Mouse (Mus musculus) cortical plate, adult 2 months (tissue): Measurements from ENCODE around the gene Gm10031. TPM values are rescaled to one million over a fixed set of nuclear protein-coding genes. Genes with fewer than 3 reads are reported as not detected.

Source experiments
- H3K27ac ChIP-seq: fragments of 200-500 bp; 2 replicates; pipeline ENCODE4 v1.5.1; 2012; ENCODE audit warnings: low read length, control low read depth, inconsistent platforms; ENCODE audit not compliant: insufficient read depth
- H3K4me1 ChIP-seq: fragments of 200-500 bp; 2 replicates; pipeline ENCODE4 v1.6.1; 2011; ENCODE audit warnings: low read length; ENCODE audit not compliant: control insufficient read depth, insufficient read depth
- H3K4me3 ChIP-seq: fragments of 200-500 bp; 2 replicates; pipeline ENCODE4 v1.5.1; 2011; ENCODE audit warnings: mild to moderate bottlenecking, low read length, control low read depth; ENCODE audit not compliant: insufficient read depth
- CTCF ChIP-seq: fragments of 200-500 bp; IDR thresholded peaks from 2 replicates; pipeline ENCODE4 v1.5.1; 2011; ENCODE audit warnings: mild to moderate bottlenecking, control low read depth, low read length; ENCODE audit not compliant: insufficient read depth; ENCODE audit errors: extremely low read depth
- POLR2A ChIP-seq: fragments of 200-500 bp; IDR thresholded peaks from 2 replicates; pipeline ENCODE4 v1.6.1; 2011; ENCODE audit warnings: mild to moderate bottlenecking, low read length, control low read depth; ENCODE audit not compliant: insufficient read depth; ENCODE audit errors: extremely low read depth
- polyA plus RNA-seq: library from polyadenylated mRNA; depleted of rRNA; stranded (reverse); fragments of >200 nt; gene quantifications from 2 replicates; pipeline ENCODE4 v1.2.3, GENCODE M21; 2012; rRNA removed

The Gm10031 gene
- polyA plus RNA-seq, 1 experiment = 9.7 TPM

DNA sequence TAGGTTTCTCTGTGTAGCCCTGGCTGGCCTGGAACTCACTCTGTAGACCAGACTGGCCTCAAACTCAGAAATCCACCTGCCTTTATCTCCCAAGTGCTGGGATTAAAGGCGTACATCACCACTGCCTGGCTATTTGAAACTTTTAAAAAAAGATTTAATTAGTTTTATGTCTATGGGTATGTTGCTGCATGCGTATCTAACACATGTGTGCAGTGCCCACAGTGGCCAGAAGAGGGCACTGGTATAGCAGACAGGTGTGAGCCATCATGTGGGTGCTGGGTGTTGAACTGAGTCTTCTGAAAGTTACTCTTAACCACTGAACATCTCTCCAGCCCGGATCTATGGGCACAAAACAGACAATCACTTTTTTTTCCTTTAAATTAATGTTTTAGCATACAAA, 42.3 kb downstream of the Gm10031 start:
- Histone ChIP-seq H3K27ac (no peak overlapping the region), H3K4me3 (no peak overlapping the region), H3K4me1 (no peaks in the 10 kb centered on the region; the same call in 1 of the 2 replicates)
- TF ChIP-seq POLR2A (no peak), CTCF (0 out of 2 replicates have a peak, but pooled peaks have one; percentile 11)

- H3K4me1 ChIP-seq = no peaks in the 10 kb centered on the region; the same call in 1 of the 2 replicates
- no peak overlapping the region for H3K27ac ChIP-seq
- no peak for TF ChIP-seq CTCF
- no peak for TF ChIP-seq POLR2A
- H3K4me3 ChIP-seq = no peak overlapping the region
Observed at GRCm38 (mm10) chr1:156569615-156570014, 45.8 kb downstream of the Gm10031 start.

DNA sequence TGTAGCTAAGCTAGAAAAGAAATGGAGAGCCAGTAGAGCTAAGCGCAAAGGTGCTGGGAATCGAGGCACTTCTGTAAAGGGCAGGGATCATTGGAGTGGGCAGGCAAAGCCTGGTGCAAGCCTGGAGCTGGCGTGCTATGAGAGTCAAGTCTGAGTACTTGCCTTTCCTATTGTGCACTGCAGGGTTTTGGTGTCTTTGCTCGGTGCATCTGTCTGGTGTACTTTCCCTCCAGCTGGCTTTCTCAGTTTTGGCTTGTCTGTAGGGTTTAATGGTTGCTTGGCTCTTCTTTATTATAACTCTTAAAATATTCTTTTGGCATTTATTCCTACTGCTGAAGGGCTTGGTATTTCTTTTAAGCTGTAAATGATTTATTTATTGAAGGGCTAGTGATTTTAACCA, 49.1 kb downstream of the Gm10031 start:
- TF ChIP-seq POLR2A = no peak
- TF ChIP-seq CTCF = no peak
- no peak overlapping the region for H3K27ac ChIP-seq
- H3K4me1 ChIP-seq = no peaks in the 10 kb centered on the region; the same call in 1 of the 2 replicates
- no peak overlapping the region for H3K4me3 ChIP-seq

Other genes with a start within 250 kb of the Gm10031 start
- 1.7 and 1.9 TPM in 2 replicates for gene Tdrd5, start 220.3 kb upstream of the Gm10031 start, polyA plus RNA-seq
- 0.15 and 0.19 TPM in 2 replicates for gene Nphs2, start 213.3 kb upstream of the Gm10031 start, polyA plus RNA-seq
- gene Gm2000, start 158.0 kb upstream of the Gm10031 start, polyA plus RNA-seq = 51.0 and 55.6 TPM in 2 replicates
- gene Axdnd1, start 102.9 kb upstream of the Gm10031 start, polyA plus RNA-seq = 0.49 and 0.77 TPM in 2 replicates
- 23.4 TPM in 2 replicates for gene Soat1, start 49.7 kb upstream of the Gm10031 start, polyA plus RNA-seq
- 16.9 and 18.9 TPM in 2 replicates for gene Abl2, start 34.8 kb downstream of the Gm10031 start, polyA plus RNA-seq
- gene Tor3a, start 150.3 kb downstream of the Gm10031 start, polyA plus RNA-seq = 7.4 and 9.1 TPM in 2 replicates
- gene Fam20b, start 195.1 kb downstream of the Gm10031 start, polyA plus RNA-seq = 47.3 and 48.0 TPM in 2 replicates